9 mouse cellular contexts compared by ENCODE assay signal in genomic region chr2:156181592-156181991, GRCm38 (mm10). TPM values are rescaled to one million over a fixed set of nuclear protein-coding genes. Genes with fewer than 3 reads are reported as not detected.
A peak's percentile ranks its signal among the peaks of the same experiment; 100 is the strongest.
DNase-seq lines count a peak whose midpoint lies in the region; ATAC-seq lines count a peak whose summit lies in the region.
"Had no signal": no experiment of that assay in that cellular context is flagged by ENCODE, and none has a peak within 500 bp of the region (broad histone marks: within the 10 kb centered on the region; RNA-seq: fewer than 3 reads in every experiment).

No protein-coding gene starts in this region.

- H3K27me3 ChIP-seq in heart, embryonic 13.5 days (replicated peaks): no peaks in the 10 kb centered on the region
- H3K27me3 ChIP-seq in limb, embryonic 13.5 days: no peaks in the 10 kb centered on the region
- H3K27me3 ChIP-seq in limb, embryonic 10.5 days (ENCODE audit: low read depth, poor library complexity, severe bottlenecking): no peaks in the 10 kb centered on the region
- H3K27me3 ChIP-seq in liver, embryonic 12.5 days (replicated peaks): no peaks in the 10 kb centered on the region
- no peaks in the 10 kb centered on the region for H3K27me3 ChIP-seq in midbrain, embryonic 16.5 days (ENCODE audit: control insufficient read depth, insufficient read depth, low read depth, low read length)

- peak overlapping the region; percentile 83; the same call in 1 of the 2 replicates for H3K9ac ChIP-seq in heart, embryonic 13.5 days
- peak overlapping the region; percentile 78; the same call in 1 of the 2 replicates for H3K9ac ChIP-seq in limb, embryonic 13.5 days
- peak overlapping the region; percentile 81; the same call in 1 of the 2 replicates for H3K9ac ChIP-seq in liver, embryonic 12.5 days
- peak overlapping the region; percentile 78; the same call in 1 of the 2 replicates for H3K9ac ChIP-seq in midbrain, embryonic 16.5 days (ENCODE audit: low read depth, low read length)

- ATAC-seq in heart, embryonic 13.5 days (ENCODE audit: extremely low read depth, insufficient number of reproducible peaks, low FRiP score, low TSS enrichment): no peak
- no peak for ATAC-seq in limb, embryonic 13.5 days (ENCODE audit: low FRiP score, low read depth)
- ATAC-seq in liver, embryonic 12.5 days: no peak
- ATAC-seq in midbrain, embryonic 16.5 days: no peak

- peaks cover 21% of the 10 kb centered on the region for H3K36me3 ChIP-seq in heart, embryonic 13.5 days
- peaks cover 15% of the 10 kb centered on the region for H3K36me3 ChIP-seq in limb, embryonic 13.5 days
- H3K36me3 ChIP-seq in limb, embryonic 10.5 days: peaks cover 28% of the 10 kb centered on the region
- H3K36me3 ChIP-seq in liver, embryonic 12.5 days: peaks cover 24% of the 10 kb centered on the region
- H3K36me3 ChIP-seq in midbrain, embryonic 16.5 days (ENCODE audit: control insufficient read depth, insufficient read depth, low read length): peaks cover 6% of the 10 kb centered on the region; the same call in 1 of the 2 replicates

- WGBS in heart, embryonic 13.5 days: 86% methylated on average over 2 of the region's 2 CpGs
- WGBS in limb, embryonic 13.5 days: 74% methylated on average over 2 of the region's 2 CpGs
- WGBS in limb, embryonic 10.5 days: 86% methylated on average over 2 of the region's 2 CpGs
- 75% methylated on average over 2 of the region's 2 CpGs for WGBS in liver, embryonic 12.5 days (ENCODE audit: insufficient replicate concordance)
- 78% methylated on average over 2 of the region's 2 CpGs for WGBS in midbrain, embryonic 16.5 days

- H3K4me3 ChIP-seq in heart, embryonic 13.5 days: no peak overlapping the region
- H3K4me3 ChIP-seq in limb, embryonic 13.5 days: no peak overlapping the region
- no peak overlapping the region for H3K4me3 ChIP-seq in limb, embryonic 10.5 days
- peak overlapping the region; percentile 93 for H3K4me3 ChIP-seq in liver, embryonic 12.5 days
- no peak overlapping the region for H3K4me3 ChIP-seq in midbrain, embryonic 16.5 days (ENCODE audit: low read depth, low read length)

- H3K4me1 ChIP-seq in heart, embryonic 13.5 days: peaks cover 29% of the 10 kb centered on the region
- peaks cover 25% of the 10 kb centered on the region for H3K4me1 ChIP-seq in limb, embryonic 13.5 days
- peaks cover 20% of the 10 kb centered on the region for H3K4me1 ChIP-seq in limb, embryonic 10.5 days
- peaks cover 35% of the 10 kb centered on the region for H3K4me1 ChIP-seq in liver, embryonic 12.5 days
- H3K4me1 ChIP-seq in midbrain, embryonic 16.5 days (ENCODE audit: control insufficient read depth, insufficient read depth, low read length): peaks cover 27% of the 10 kb centered on the region

- H3K27ac ChIP-seq in heart, embryonic 13.5 days (replicated peaks): peak overlapping the region; percentile 90; the same call in 1 of the 2 replicates
- no peak overlapping the region for H3K27ac ChIP-seq in limb, embryonic 13.5 days
- no peak overlapping the region for H3K27ac ChIP-seq in limb, embryonic 10.5 days
- peak overlapping the region; percentile 99; the same call in 1 of the 2 replicates for H3K27ac ChIP-seq in liver, embryonic 12.5 days
- H3K27ac ChIP-seq in midbrain, embryonic 16.5 days (ENCODE audit: low read length): peak overlapping the region; percentile 98

- H3K4me2 ChIP-seq in heart, embryonic 13.5 days: peak overlapping the region; percentile 72
- H3K4me2 ChIP-seq in limb, embryonic 13.5 days (replicated peaks): peak overlapping the region; percentile 67; the same call in 1 of the 2 replicates
- H3K4me2 ChIP-seq in liver, embryonic 12.5 days: peak overlapping the region; percentile 83
- peak overlapping the region; percentile 66 for H3K4me2 ChIP-seq in midbrain, embryonic 16.5 days (ENCODE audit: low read length)

- DNase-seq in heart, adult 9 months (ENCODE audit: low spot score in 2 of 2): no peak
- DNase-seq in limb, embryonic 10.5 days (ENCODE audit: low spot score): no peak
- DNase-seq in layer of hippocampus, adult 9-10 months (ENCODE audit: low spot score): no peak
- DNase-seq: adrenal gland, postnatal 14 days; cerebellum, adult 9-11 months had no signal

- H3K9me3 ChIP-seq in heart, embryonic 13.5 days: no peaks in the 10 kb centered on the region
- no peaks in the 10 kb centered on the region for H3K9me3 ChIP-seq in limb, embryonic 13.5 days
- no peaks in the 10 kb centered on the region for H3K9me3 ChIP-seq in limb, embryonic 10.5 days (replicated peaks)
- no peaks in the 10 kb centered on the region for H3K9me3 ChIP-seq in liver, embryonic 12.5 days (replicated peaks)
- no peaks in the 10 kb centered on the region for H3K9me3 ChIP-seq in midbrain, embryonic 16.5 days (replicated peaks; ENCODE audit: control insufficient read depth, low read length, poor library complexity, severe bottlenecking)

RNA-seq across cellular contexts. Expression of gene Rbm39, which starts 1.6 kb away (rescaled TPM):
- 360 and 386 TPM in 2 replicates for polyA plus RNA-seq in heart, embryonic 13.5 days (2015; fragmentation: Nextera tagmentation; extraction: Ambion mirVana)
- polyA plus RNA-seq in limb, embryonic 13.5 days (2015; fragmentation: Nextera tagmentation; extraction: Ambion mirVana): 818 and 841 TPM in 2 replicates
- polyA plus RNA-seq in limb, embryonic 10.5 days (2016; fragmentation: Nextera tagmentation; extraction: Ambion mirVana): 469 and 559 TPM in 2 replicates
- 328 and 329 TPM in 2 replicates for polyA plus RNA-seq in liver, embryonic 12.5 days (2016; fragmentation: Nextera tagmentation; extraction: Ambion mirVana)
- polyA plus RNA-seq in midbrain, embryonic 16.5 days (2015; fragmentation: Nextera tagmentation; extraction: Ambion mirVana): 406 and 441 TPM in 2 replicates

RNA-seq across cellular contexts. Expression of gene Phf20, which starts 14.7 kb away (rescaled TPM):
- polyA plus RNA-seq in heart, embryonic 13.5 days (2015; fragmentation: Nextera tagmentation; extraction: Ambion mirVana): 46.9 and 48.6 TPM in 2 replicates
- 91.7 and 94.0 TPM in 2 replicates for polyA plus RNA-seq in limb, embryonic 13.5 days (2015; fragmentation: Nextera tagmentation; extraction: Ambion mirVana)
- polyA plus RNA-seq in limb, embryonic 10.5 days (2016; fragmentation: Nextera tagmentation; extraction: Ambion mirVana): 68.1 and 75.5 TPM in 2 replicates
- 22.1 and 26.2 TPM in 2 replicates for polyA plus RNA-seq in liver, embryonic 12.5 days (2016; fragmentation: Nextera tagmentation; extraction: Ambion mirVana)
- 132 and 136 TPM in 2 replicates for polyA plus RNA-seq in midbrain, embryonic 16.5 days (2015; fragmentation: Nextera tagmentation; extraction: Ambion mirVana)

RNA-seq across cellular contexts. Expression of gene Nfs1, which starts 37.6 kb away (rescaled TPM):
- polyA plus RNA-seq in heart, embryonic 13.5 days (2015; fragmentation: Nextera tagmentation; extraction: Ambion mirVana): 58.1 and 61.1 TPM in 2 replicates
- polyA plus RNA-seq in limb, embryonic 13.5 days (2015; fragmentation: Nextera tagmentation; extraction: Ambion mirVana): 36.1 and 36.6 TPM in 2 replicates
- 38.2 and 43.2 TPM in 2 replicates for polyA plus RNA-seq in limb, embryonic 10.5 days (2016; fragmentation: Nextera tagmentation; extraction: Ambion mirVana)
- polyA plus RNA-seq in liver, embryonic 12.5 days (2016; fragmentation: Nextera tagmentation; extraction: Ambion mirVana): 70.7 and 72.0 TPM in 2 replicates
- 35.3 and 37.6 TPM in 2 replicates for polyA plus RNA-seq in midbrain, embryonic 16.5 days (2015; fragmentation: Nextera tagmentation; extraction: Ambion mirVana)

RNA-seq across cellular contexts. Expression of gene Romo1, which starts 37.8 kb away (rescaled TPM):
- 382 and 427 TPM in 2 replicates for polyA plus RNA-seq in heart, embryonic 13.5 days (2015; fragmentation: Nextera tagmentation; extraction: Ambion mirVana)
- polyA plus RNA-seq in limb, embryonic 13.5 days (2015; fragmentation: Nextera tagmentation; extraction: Ambion mirVana): 382 and 393 TPM in 2 replicates
- polyA plus RNA-seq in limb, embryonic 10.5 days (2016; fragmentation: Nextera tagmentation; extraction: Ambion mirVana): 380 and 410 TPM in 2 replicates
- polyA plus RNA-seq in liver, embryonic 12.5 days (2016; fragmentation: Nextera tagmentation; extraction: Ambion mirVana): 302 and 311 TPM in 2 replicates
- 381 and 383 TPM in 2 replicates for polyA plus RNA-seq in midbrain, embryonic 16.5 days (2015; fragmentation: Nextera tagmentation; extraction: Ambion mirVana)

RNA-seq across cellular contexts. Expression of gene Gm28036, which starts 54.7 kb away (rescaled TPM):
- polyA plus RNA-seq in heart, embryonic 13.5 days (2015; fragmentation: Nextera tagmentation; extraction: Ambion mirVana): 10.4 and 13.7 TPM in 2 replicates
- 15.4 and 20.3 TPM in 2 replicates for polyA plus RNA-seq in limb, embryonic 13.5 days (2015; fragmentation: Nextera tagmentation; extraction: Ambion mirVana)
- polyA plus RNA-seq in limb, embryonic 10.5 days (2016; fragmentation: Nextera tagmentation; extraction: Ambion mirVana): 15.9 and 26.5 TPM in 2 replicates
- polyA plus RNA-seq in liver, embryonic 12.5 days (2016; fragmentation: Nextera tagmentation; extraction: Ambion mirVana): 11.1 and 11.6 TPM in 2 replicates
- polyA plus RNA-seq in midbrain, embryonic 16.5 days (2015; fragmentation: Nextera tagmentation; extraction: Ambion mirVana): 21.8 and 22.3 TPM in 2 replicates

Comparison
In these comparisons a context has a peak if more than half of its experiments do, and no peak if none do; other contexts are left out.
1. H3K27ac ChIP-seq: peak in heart, embryonic 13.5 days (single experiment), liver, embryonic 12.5 days (single experiment) and midbrain, embryonic 16.5 days (single experiment); none in limb, embryonic 13.5 days (single experiment) and limb, embryonic 10.5 days (single experiment).
2. Peak in every context shown above with its lines, with median percentiles within 50 percentile points of each other: H3K4me2 ChIP-seq and H3K9ac ChIP-seq.